Mouse (Mus musculus): ENCODE results near the gene Ctc1. TPM values are rescaled to one million over a fixed set of nuclear protein-coding genes. Genes with fewer than 3 reads are reported as not detected.
"Not testable (repeated sequence)": the region's sequence is repeated elsewhere in the genome, so short reads cannot be mapped to it uniquely, and the experiment has no call there.

Ctc1 gene
- 10 to 100 TPM; 11.2 to 17.2 TPM for total RNA-seq (2021)
- long read RNA-seq, experiment 1, full-length matches to known transcripts: 13 of 28 reads
- long read RNA-seq, experiment 1, partial matches to known transcripts: 6 of 28 reads
- long read RNA-seq, experiment 1, other reads (novel, unspliced or antisense): 9 of 28 reads
- long read RNA-seq, experiment 2, full-length matches to known transcripts: 13 of 26 reads
- long read RNA-seq, experiment 2, partial matches to known transcripts: 8 of 26 reads
- long read RNA-seq, experiment 2, other reads (novel, unspliced or antisense): 5 of 26 reads

DNA sequence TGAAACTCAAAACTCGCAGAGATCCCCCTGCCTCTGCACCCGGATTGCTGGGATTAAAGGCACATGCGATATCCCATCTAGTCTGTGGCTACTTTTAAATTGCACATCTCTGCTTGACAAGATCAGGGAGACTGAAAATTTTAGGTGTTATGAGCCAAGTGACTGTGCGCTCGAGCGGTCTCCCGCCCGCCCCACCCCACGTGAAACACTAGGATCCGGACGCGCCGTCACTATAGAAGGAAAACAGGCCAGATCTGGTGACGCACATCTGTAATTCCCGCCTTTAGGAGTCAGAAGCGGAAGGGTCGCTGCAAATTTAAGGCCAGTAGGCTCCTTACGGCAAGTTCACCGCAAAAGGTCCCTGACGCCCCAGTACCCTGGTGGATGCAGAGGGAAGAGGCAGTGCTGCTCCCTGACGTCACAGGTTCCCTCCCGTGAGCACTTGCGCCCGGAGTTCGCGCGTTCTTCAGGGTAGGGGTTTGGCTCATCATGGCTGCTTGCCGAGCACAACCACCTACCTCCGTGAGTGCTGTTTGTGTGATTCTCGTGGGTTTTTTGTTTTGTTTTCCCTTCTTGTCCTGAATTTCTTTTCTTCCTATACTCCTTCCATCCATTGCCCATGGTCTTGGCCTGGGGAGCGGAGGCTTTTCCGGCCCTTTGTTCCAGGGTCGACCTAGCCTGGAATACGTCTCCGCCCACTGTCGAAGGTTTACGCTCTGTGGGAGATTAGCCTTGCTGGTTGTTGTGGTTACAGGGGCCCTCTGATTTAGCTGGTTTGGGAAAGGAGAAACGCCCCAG, at the start of gene Ctc1:
Gene Ctc1 (plus strand): TSS at position 268 of the 798 bp plus-strand sequence.
- DNase-seq: peak; percentile 80

- no peak for DNase-seq
Measured at GRCm38 (mm10) chr11:68966554-68966953, 49.2 kb upstream of the Ctc1 start.

DNA sequence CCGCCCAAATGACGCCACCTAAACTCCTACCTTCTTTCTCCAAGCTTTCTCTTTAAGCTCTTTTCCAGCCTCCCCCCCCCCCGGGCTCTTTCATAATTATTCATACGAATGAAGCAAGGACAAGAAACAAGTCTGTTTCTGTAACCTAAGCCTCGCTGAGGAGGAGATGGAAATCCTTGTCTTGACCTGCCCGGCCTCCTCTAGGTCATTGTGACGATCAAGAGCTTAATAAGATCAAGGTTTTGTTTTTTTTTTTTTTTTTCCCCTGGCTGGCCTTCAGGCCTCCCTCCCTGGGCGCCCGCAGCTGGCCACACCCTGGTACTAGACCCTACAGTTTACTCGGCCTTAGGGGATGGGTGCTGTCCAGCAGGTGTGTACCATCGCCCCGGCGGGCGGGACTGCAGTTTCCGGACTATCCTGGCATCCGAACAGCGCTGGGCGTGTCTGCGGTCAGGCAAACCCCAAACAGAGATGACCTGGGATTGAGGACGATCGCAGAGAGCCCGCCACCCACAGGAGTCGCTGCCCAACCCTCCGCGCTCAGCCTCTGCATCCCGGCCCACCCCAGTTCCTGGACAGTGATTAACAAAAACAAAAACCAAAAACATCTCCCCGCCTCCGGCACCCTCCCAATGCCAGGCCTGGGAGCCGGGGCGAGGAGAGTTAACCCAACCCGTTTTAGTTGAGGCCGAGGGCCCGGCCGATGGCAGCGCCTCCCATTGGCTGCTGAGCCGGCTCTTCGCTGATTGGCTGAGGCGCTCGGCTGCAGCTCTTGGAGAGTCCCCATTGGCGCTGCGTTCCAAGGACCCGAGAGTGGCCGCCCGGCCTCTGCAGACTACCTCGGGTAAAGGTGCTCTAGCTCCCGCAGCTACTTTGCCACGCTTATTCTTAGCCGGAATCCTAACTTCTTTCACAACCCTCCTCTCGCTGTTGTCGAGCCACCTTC, 48.1 kb upstream of the Ctc1 start, which contains the start of gene Slc25a35:
Gene Slc25a35 (plus strand): TSS at position 795 of the 946 bp plus-strand sequence.
- peak; percentile 87 for DNase-seq

GRCm38 (mm10) chr11:68968752-68969151, 47.0 kb upstream of the Ctc1 start:
- no peak for DNase-seq

GRCm38 (mm10) chr11:68970232-68970631, 45.5 kb upstream of the Ctc1 start:
- no peak for DNase-seq

DNA sequence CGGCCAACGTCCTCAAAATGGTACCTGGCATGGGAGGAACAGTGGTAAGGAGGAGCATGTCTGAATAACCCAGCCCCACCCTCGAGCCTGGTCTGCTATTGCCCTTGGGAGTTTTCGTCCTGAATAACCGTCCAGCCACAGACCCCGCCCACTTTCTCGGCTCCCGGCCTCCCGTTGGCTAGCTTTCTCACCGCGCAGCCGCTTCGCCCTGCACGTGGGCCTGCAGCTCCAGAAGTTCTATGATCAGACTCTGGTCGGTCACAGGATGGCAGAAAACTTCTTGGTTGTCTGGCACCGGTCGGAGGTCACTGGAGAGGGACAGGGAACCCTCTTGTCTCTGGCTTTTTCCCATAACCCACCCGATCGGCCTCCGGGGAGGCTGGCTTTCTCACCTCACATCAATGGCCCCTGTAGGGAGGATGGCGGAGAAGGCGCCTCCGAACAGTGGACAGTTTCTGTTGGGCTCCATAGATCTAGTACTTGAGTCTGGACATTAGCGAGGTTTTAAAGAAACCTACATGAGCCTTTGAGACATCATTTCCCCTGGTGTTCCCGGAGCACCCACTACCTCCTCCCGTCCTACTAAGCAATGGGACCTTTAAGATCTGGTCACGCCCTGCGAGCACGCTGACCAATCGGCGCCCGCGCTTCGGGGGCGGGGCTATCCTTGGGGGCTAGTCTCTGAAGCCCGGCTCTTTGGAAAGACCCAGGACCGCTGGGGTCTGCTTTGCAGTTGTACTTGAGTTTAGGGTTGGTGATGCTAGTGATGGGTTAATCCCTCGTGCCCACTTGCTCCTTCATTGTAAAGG, 42.3 kb upstream of the Ctc1 start:
- peak; percentile 86 for DNase-seq

DNA sequence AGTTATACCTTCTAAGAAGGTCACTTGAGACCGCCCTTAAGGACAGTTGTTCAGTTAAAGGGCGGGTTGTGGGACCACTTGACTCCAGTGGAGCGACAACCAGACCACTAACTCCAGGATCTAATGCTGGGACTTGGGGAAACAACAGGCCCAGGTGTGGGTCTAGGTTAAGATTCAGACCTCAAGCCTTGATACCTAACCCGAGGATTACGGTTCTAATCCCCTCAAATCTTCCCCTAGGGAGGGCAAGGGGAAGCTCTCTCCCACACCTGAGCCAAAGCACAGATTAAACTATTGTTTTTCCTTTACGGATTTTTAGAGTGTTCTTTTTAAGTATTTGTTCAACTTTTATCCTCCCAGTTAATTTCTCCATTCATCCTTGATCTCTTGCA, 41.7 kb upstream of the Ctc1 start:
- DNase-seq: no peak

- no peak for DNase-seq
Measured at GRCm38 (mm10) chr11:68975085-68975484, 40.6 kb upstream of the Ctc1 start, which contains the start of gene Rangrf. Rangrf (minus strand) TSS chr11:68975185.

GRCm38 (mm10) chr11:68975601-68976000, 40.1 kb upstream of the Ctc1 start:
- no peak for DNase-seq

GRCm38 (mm10) chr11:68979320-68979733, 36.4 kb upstream of the Ctc1 start:
- no peak for DNase-seq

GRCm38 (mm10) chr11:68980919-68981318, 34.8 kb upstream of the Ctc1 start:
- no peak for DNase-seq

- peak; percentile 78 for DNase-seq
Measured at GRCm38 (mm10) chr11:68982639-68983369, 32.9 kb upstream of the Ctc1 start.

- no peak for DNase-seq
Measured at GRCm38 (mm10) chr11:68987365-68987882, 28.3 kb upstream of the Ctc1 start.

- peak; percentile 60 for DNase-seq
Measured at GRCm38 (mm10) chr11:68988341-68988740, 27.4 kb upstream of the Ctc1 start.

DNA sequence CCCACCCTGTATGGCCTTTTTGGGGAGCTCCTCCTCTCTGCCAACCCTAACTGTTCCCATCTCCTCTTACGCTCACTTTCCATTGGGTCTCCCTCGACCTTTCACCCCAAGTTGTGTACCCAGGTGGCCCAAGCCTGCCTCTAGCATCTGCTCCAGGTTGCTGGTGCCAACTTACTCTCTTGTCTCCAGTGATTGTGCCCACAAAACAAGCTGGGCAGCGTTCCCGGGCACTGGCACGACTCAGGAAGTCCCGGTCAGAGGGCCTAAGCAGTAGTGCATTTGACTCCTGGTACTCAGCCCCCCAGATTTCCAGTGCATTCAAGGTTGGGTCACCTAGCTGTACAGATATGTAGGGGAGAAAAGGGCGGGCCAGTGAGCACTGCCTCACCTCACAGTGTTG, 22.6 kb upstream of the Ctc1 start:
- DNase-seq: no peak

- DNase-seq: no peak
Measured at GRCm38 (mm10) chr11:68994377-68994776, 21.3 kb upstream of the Ctc1 start.

DNA sequence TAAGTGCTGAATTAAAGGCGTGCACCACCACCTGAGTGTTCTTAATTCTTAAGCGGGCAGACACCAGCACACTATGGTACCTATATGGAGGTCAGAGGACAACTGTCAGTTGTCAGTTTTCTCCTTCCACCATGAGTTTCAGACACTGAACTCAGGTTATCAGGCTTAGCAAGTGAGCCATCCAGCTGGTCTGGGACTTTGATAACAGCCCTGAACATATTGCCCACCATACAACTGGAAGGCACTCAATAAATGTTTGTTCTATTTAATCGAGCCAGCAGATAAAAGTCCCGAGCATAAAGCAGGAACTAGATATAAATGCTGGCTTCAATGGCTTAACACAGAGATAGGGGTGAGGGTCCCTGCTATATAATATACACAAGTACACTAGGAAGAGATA, 18.6 kb upstream of the Ctc1 start:
- DNase-seq: no peak

GRCm38 (mm10) chr11:69002782-69003181, 12.9 kb upstream of the Ctc1 start:
- DNase-seq: not testable (repeated sequence)

- DNase-seq: no peak
Measured at GRCm38 (mm10) chr11:69003592-69003991, 12.1 kb upstream of the Ctc1 start.

DNA sequence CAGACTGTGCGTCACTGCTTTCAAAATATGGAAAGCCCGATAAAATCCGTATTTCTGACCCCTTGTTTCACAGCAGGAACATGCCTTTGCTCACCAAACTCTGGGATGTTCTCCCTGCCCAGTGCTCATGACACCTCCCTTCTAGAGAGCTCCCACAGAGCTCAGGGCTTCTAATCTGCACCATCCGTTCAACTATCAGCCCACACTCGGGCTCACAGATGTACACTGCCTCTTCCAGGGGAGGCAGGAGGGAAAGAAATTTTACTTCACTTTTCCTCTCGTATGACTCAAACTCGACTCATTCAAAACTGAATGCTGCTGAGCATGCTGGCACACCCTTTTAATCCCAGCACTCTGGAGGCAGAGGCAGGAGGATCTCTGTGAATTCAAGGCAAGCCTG, 10.5 kb upstream of the Ctc1 start:
- no peak for DNase-seq

Measured in gastrocnemius, postnatal 10 days (tissue).